Mouse (Mus musculus): ENCODE measurements at regions not wholly inside any gene's neighbourhood (a gene's known extent, or its start where the extent isn't known, plus 50 kb on each side); places are given as distances from the start of the nearest gene placed in this dataset.

- 10% methylated on average over 1 of the region's 1 CpGs for WGBS
- H3K9me3 ChIP-seq: no peaks in the 10 kb centered on the region
- H3K9ac ChIP-seq: no peak overlapping the region
- H3K27me3 ChIP-seq (replicated peaks): no peaks in the 10 kb centered on the region
- no peak for ATAC-seq (ENCODE audit: low FRiP score, low read depth)
- no peak overlapping the region for H3K4me2 ChIP-seq (replicated peaks)
- no peaks in the 10 kb centered on the region for H3K4me1 ChIP-seq
- H3K4me3 ChIP-seq: no peak overlapping the region
- no peaks in the 10 kb centered on the region for H3K36me3 ChIP-seq
- no peak overlapping the region for H3K27ac ChIP-seq
Observed at GRCm38 (mm10) chr1:72076341-72076740, 135.8 kb downstream of the Mreg start.

GRCm38 (mm10) chr1:72075464-72075863 is 136.6 kb downstream of the Mreg start:
- Histone ChIP-seq H3K9me3 (no peaks in the 10 kb centered on the region), H3K4me2 (replicated peaks) (no peak overlapping the region), H3K27me3 (replicated peaks) (no peaks in the 10 kb centered on the region), H3K4me1 (no peaks in the 10 kb centered on the region), H3K4me3 (no peak overlapping the region), H3K36me3 (no peaks in the 10 kb centered on the region), H3K27ac (no peak overlapping the region), H3K9ac (no peak overlapping the region)
- 90% methylated on average over 2 of the region's 2 CpGs for WGBS
- no peak for ATAC-seq (ENCODE audit: low FRiP score, low read depth)

GRCm38 (mm10) chr1:72073245-72073644 is 138.9 kb downstream of the Mreg start:
- H3K9ac ChIP-seq: no peak overlapping the region
- WGBS: 73% methylated on average over 4 of the region's 4 CpGs
- H3K4me2 ChIP-seq (replicated peaks): no peak overlapping the region
- no peak overlapping the region for H3K27ac ChIP-seq
- no peaks in the 10 kb centered on the region for H3K9me3 ChIP-seq
- peak; percentile 58; the same call in 1 of the 2 replicates for ATAC-seq (ENCODE audit: low FRiP score, low read depth)
- H3K4me3 ChIP-seq: no peak overlapping the region
- no peaks in the 10 kb centered on the region for H3K4me1 ChIP-seq
- no peaks in the 10 kb centered on the region for H3K36me3 ChIP-seq
- H3K27me3 ChIP-seq (replicated peaks): no peaks in the 10 kb centered on the region

GRCm38 (mm10) chr1:72070489-72070888 is 141.6 kb downstream of the Mreg start:
- no peaks in the 10 kb centered on the region for H3K27me3 ChIP-seq (replicated peaks)
- no peak overlapping the region for H3K9ac ChIP-seq
- H3K27ac ChIP-seq: no peak overlapping the region
- H3K4me1 ChIP-seq: no peaks in the 10 kb centered on the region
- ATAC-seq (ENCODE audit: low FRiP score, low read depth): no peak
- WGBS: 81% methylated on average over 5 of the region's 5 CpGs
- H3K9me3 ChIP-seq: no peaks in the 10 kb centered on the region
- no peaks in the 10 kb centered on the region for H3K36me3 ChIP-seq
- H3K4me2 ChIP-seq (replicated peaks): no peak overlapping the region
- no peak overlapping the region for H3K4me3 ChIP-seq

GRCm38 (mm10) chr1:72069056-72069455 is 143.1 kb downstream of the Mreg start:
- Histone ChIP-seq H3K36me3 (no peaks in the 10 kb centered on the region), H3K27ac (no peak overlapping the region), H3K9me3 (no peaks in the 10 kb centered on the region), H3K4me1 (no peaks in the 10 kb centered on the region), H3K4me3 (no peak overlapping the region), H3K27me3 (replicated peaks) (no peaks in the 10 kb centered on the region), H3K9ac (no peak overlapping the region), H3K4me2 (replicated peaks) (no peak overlapping the region)
- 79% methylated on average over 4 of the region's 4 CpGs for WGBS
- no peak for ATAC-seq (ENCODE audit: low FRiP score, low read depth)

- ATAC-seq (ENCODE audit: low FRiP score, low read depth): no peak
- Histone ChIP-seq H3K4me3 (no peak overlapping the region), H3K4me2 (replicated peaks) (no peak overlapping the region), H3K4me1 (no peaks in the 10 kb centered on the region), H3K27ac (no peak overlapping the region), H3K9me3 (no peaks in the 10 kb centered on the region), H3K9ac (no peak overlapping the region), H3K27me3 (replicated peaks) (no peaks in the 10 kb centered on the region), H3K36me3 (no peaks in the 10 kb centered on the region)
- 75% methylated on average over 13 of the region's 13 CpGs for WGBS
Observed at GRCm38 (mm10) chr1:72065090-72065489, 147.0 kb downstream of the Mreg start.

DNA sequence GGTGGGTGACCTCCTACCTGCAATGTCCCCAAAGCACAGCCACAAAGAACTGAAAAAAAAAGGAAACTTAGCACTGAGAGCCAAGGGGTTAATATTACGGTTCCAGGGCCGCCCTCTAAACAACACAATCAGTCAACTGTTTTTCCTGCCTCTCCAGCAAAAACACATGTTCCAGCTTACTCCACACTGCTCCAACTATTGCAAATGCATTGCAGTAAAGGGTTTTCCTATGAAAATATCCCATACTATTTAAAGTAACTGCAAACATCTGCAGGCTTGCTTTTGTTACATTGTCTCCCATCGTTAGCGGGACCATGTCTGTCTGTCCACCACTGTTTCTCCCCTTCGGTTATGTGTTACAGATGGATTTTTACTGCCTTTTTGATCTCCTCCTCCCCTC is 151.7 kb downstream of the Mreg start:
- 62% methylated on average over 5 of the region's 5 CpGs for WGBS
- no peak overlapping the region for H3K9ac ChIP-seq
- H3K9me3 ChIP-seq: no peaks in the 10 kb centered on the region
- no peak for ATAC-seq (ENCODE audit: low FRiP score, low read depth)
- H3K4me1 ChIP-seq: no peaks in the 10 kb centered on the region
- no peak overlapping the region for H3K4me3 ChIP-seq
- H3K27me3 ChIP-seq (replicated peaks): no peaks in the 10 kb centered on the region
- no peak overlapping the region for H3K27ac ChIP-seq
- H3K4me2 ChIP-seq (replicated peaks): no peak overlapping the region
- H3K36me3 ChIP-seq: no peaks in the 10 kb centered on the region

DNA sequence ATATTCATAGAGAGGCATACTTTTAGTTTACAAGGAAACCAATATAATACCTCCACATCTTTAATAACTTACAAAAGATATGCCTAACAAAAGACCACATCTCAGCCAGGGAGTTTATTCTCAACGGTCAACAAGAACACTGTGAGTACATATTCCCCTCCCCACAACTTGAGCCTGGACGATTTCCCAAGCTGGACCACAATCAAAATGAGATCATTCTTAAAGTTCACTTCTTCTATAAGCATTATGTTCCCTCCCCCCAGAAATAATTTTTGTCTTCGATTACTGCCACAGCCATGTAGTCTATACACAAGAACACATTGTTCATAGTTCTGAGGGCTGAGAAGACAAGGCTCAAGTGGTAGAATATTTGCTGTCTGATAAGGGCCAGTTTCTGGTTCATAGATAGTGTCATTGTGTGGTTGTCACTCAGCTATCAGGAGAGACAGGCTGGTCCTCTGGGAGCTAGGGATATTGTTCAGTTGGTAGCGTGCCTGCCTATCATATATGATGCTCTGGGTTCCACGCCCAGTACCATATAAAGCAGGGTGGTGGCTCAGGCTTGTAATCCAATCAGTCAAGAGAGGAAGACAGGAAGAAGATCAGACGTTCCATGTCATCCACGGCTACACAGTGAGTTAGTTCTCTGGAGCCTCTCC is 153.9 kb downstream of the Mreg start:
- Histone ChIP-seq H3K4me2 (replicated peaks) (no peak overlapping the region), H3K27me3 (replicated peaks) (no peaks in the 10 kb centered on the region), H3K27ac (no peak overlapping the region), H3K36me3 (no peaks in the 10 kb centered on the region), H3K9me3 (no peaks in the 10 kb centered on the region), H3K9ac (no peak overlapping the region), H3K4me1 (no peaks in the 10 kb centered on the region), H3K4me3 (no peak overlapping the region)
- no peak for ATAC-seq (ENCODE audit: low FRiP score, low read depth)
- 83% methylated on average over 7 of the region's 7 CpGs for WGBS

DNA sequence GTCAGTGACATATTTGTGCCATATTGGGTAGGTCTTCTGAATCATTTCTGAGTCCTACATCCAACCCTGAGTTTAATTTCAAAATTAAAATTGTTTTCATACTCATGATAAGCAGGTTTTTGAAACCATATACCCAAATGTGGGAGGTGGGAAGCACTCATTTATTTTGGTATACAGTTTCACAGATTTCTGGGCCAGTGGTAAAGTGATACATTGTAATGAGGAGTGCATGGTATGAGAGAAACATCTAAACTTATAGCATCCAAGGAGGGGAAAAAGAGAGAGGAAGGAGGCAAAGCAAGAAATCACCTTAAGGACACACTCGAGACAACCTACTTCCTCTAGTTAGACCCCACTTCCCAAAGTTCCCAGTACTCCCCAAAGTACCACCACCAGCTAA is 157.6 kb downstream of the Mreg start:
- H3K4me2 ChIP-seq (replicated peaks): no peak overlapping the region
- H3K27me3 ChIP-seq (replicated peaks): no peaks in the 10 kb centered on the region
- H3K9me3 ChIP-seq: no peaks in the 10 kb centered on the region
- no peaks in the 10 kb centered on the region for H3K36me3 ChIP-seq
- H3K27ac ChIP-seq: no peak overlapping the region
- no peaks in the 10 kb centered on the region for H3K4me1 ChIP-seq
- H3K4me3 ChIP-seq: no peak overlapping the region
- WGBS: 93% methylated on average over 1 of the region's 1 CpGs
- ATAC-seq (ENCODE audit: low FRiP score, low read depth): no peak
- no peak overlapping the region for H3K9ac ChIP-seq

DNA sequence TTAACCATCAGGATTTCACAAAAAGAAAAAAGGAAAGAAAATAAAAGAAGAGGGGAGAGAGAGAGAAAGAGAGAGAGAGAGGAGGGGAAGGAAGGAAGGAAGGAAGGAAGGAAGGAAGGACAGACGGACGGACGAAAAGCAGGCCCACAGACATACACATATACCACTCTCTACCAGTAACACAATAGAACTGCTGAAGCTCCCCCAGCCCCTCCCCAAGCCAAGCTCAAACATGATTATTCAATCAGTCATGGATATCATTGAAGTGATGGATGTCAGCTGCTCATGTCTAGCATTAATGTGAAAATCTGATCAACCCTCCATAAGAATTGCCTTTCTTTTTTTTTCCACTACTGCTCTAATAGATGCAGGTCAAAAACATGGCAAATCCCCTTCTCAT is 161.2 kb downstream of the Mreg start:
- H3K4me1 ChIP-seq: no peaks in the 10 kb centered on the region
- no peak overlapping the region for H3K4me3 ChIP-seq
- no peaks in the 10 kb centered on the region for H3K27me3 ChIP-seq (replicated peaks)
- H3K36me3 ChIP-seq: no peaks in the 10 kb centered on the region
- H3K9me3 ChIP-seq: no peaks in the 10 kb centered on the region
- no peak overlapping the region for H3K9ac ChIP-seq
- no peak overlapping the region for H3K27ac ChIP-seq
- ATAC-seq (ENCODE audit: low FRiP score, low read depth): no peak
- no peak overlapping the region for H3K4me2 ChIP-seq (replicated peaks)
- 87% methylated on average over 3 of the region's 3 CpGs for WGBS

DNA sequence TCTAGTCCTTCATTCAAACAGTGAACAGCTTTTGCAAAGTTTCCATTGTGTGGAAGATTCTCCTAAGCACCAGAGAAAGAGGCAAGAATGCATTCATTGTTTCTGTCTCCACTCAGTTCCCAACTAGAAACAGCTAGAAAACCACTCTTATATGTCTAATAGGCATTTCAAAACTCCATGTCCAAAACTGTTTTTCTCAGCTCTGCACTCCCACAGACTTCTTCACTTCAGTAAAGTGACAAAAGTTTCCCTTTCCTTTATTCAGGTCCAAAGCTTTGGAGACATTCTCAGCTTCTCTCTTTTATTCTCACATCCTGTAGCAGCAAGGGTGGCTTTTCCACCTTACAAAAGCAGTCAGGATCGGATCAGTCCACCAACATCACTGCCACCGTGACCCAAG is 166.0 kb downstream of the Mreg start:
- Histone ChIP-seq H3K36me3 (no peaks in the 10 kb centered on the region), H3K9ac (no peak overlapping the region), H3K27ac (no peak overlapping the region), H3K4me2 (replicated peaks) (no peak overlapping the region), H3K4me1 (no peaks in the 10 kb centered on the region), H3K4me3 (no peak overlapping the region), H3K27me3 (replicated peaks) (no peaks in the 10 kb centered on the region), H3K9me3 (no peaks in the 10 kb centered on the region)
- 77% methylated on average over 2 of the region's 2 CpGs for WGBS
- no peak for ATAC-seq (ENCODE audit: low FRiP score, low read depth)

DNA sequence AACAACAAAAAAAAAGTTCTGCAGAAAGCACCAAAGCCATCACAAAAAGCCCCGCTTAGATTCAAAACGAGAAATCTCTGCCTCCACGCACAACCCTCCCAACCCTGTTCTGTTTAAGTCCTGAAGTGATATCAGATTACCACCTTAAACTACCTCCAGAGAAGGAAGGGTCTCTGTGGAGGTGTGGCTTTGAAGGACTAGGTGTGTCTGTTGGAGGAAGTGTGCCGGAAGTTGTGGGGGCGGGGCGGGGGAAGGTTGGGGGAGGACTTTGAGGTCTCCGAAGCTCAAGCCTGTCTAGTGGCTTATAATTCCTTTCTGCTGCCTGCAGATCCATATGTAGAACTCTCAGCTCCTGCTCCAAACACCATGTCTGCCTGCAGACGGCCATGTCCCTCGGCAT is 173.6 kb downstream of the Mreg start:
- no peak for ATAC-seq (ENCODE audit: low FRiP score, low read depth)
- Histone ChIP-seq H3K9me3 (no peaks in the 10 kb centered on the region), H3K36me3 (no peaks in the 10 kb centered on the region), H3K27ac (no peak overlapping the region), H3K27me3 (replicated peaks) (no peaks in the 10 kb centered on the region), H3K4me2 (replicated peaks) (no peak overlapping the region), H3K4me1 (no peaks in the 10 kb centered on the region), H3K9ac (no peak overlapping the region), H3K4me3 (no peak overlapping the region)
- 76% methylated on average over 9 of the region's 9 CpGs for WGBS

GRCm38 (mm10) chr1:72036600-72036999 is 175.5 kb downstream of the Mreg start:
- Histone ChIP-seq H3K9me3 (no peaks in the 10 kb centered on the region), H3K4me1 (no peaks in the 10 kb centered on the region), H3K9ac (no peak overlapping the region), H3K27me3 (replicated peaks) (no peaks in the 10 kb centered on the region), H3K27ac (no peak overlapping the region), H3K36me3 (no peaks in the 10 kb centered on the region), H3K4me3 (no peak overlapping the region), H3K4me2 (replicated peaks) (no peak overlapping the region)
- no peak for ATAC-seq (ENCODE audit: low FRiP score, low read depth)
- 83% methylated on average over 5 of the region's 5 CpGs for WGBS

Measured in neural tube, embryonic 12.5 days (tissue).